Mouse (Mus musculus) liver, embryonic 14.5 days (tissue): Measurements from ENCODE around the gene Etv4. TPM values are rescaled to one million over a fixed set of nuclear protein-coding genes. Genes with fewer than 3 reads are reported as not detected.

Experiments used
- ATAC-seq: fragments of 200-750 bp; cut with Nextera tagmentation; 2 replicates; pipeline ENCODE4 v1.8.0; 2017; ENCODE audit warnings: moderate number of reproducible peaks, mild to moderate bottlenecking, moderate library complexity; ENCODE audit not compliant: insufficient read depth
- DNase-seq, 3 experiments: peaks; one replicate each; pipeline ENCODE4 v3.0.0-alpha.2; 2012 to 2013; ENCODE audit warnings: low read depth in 3 of 3, low spot score in 3 of 3
- H3K27ac ChIP-seq: fragments of 300-500 bp; sonication (generic); 2 replicates; pipeline ENCODE4 v1.5.1; 2014; ENCODE audit warnings: moderate library complexity, mild to moderate bottlenecking, control low read depth, inconsistent platforms
- H3K27me3 ChIP-seq: fragments of 300-500 bp; sonication (generic); 2 replicates; pipeline ENCODE4 v1.6.1; 2014; ENCODE audit warnings: mild to moderate bottlenecking, low read length, moderate library complexity; ENCODE audit not compliant: control insufficient read depth, insufficient read depth
- H3K36me3 ChIP-seq: fragments of 300-500 bp; sonication (generic); replicated peaks from 2 replicates; pipeline ENCODE4 v1.6.1; 2014; ENCODE audit warnings: low read depth; ENCODE audit not compliant: control insufficient read depth, insufficient read depth
- H3K4me1 ChIP-seq, 2 experiments: fragments of 200-500 bp in 1 of 2; fragments of 300-500 bp in 1 of 2; sonication (generic) in 1 of 2; replicated peaks; 2 replicates each; pipeline ENCODE4 v1.6.1; 2012 to 2014; ENCODE audit warnings: antibody characterized with exemption in 1 of 2, inconsistent platforms in 1 of 2, low read length in 1 of 2; ENCODE audit not compliant: control insufficient read depth in 2 of 2, insufficient read depth in 2 of 2
- H3K4me2 ChIP-seq: fragments of 300-500 bp; sonication (generic); 2 replicates; pipeline ENCODE4 v1.6.1; 2014; ENCODE audit warnings: low read depth, mild to moderate bottlenecking, control low read depth, moderate library complexity
- H3K4me3 ChIP-seq, 2 experiments: fragments of 200-500 bp in 1 of 2; fragments of 300-500 bp in 1 of 2; sonication (generic) in 1 of 2; 2 replicates each; pipeline ENCODE4 v1.5.1; 2012 to 2014; ENCODE audit warnings: low read depth in 2 of 2, low read length in 2 of 2, mild to moderate bottlenecking in 2 of 2, control low read depth in 1 of 2, inconsistent platforms in 1 of 2, moderate library complexity in 1 of 2; ENCODE audit not compliant: insufficient read depth in 1 of 2
- H3K9ac ChIP-seq: fragments of 300-500 bp; sonication (generic); replicated peaks from 2 replicates; pipeline ENCODE4 v1.6.1; 2014; ENCODE audit warnings: mild to moderate bottlenecking, control low read depth, moderate library complexity
- H3K9me3 ChIP-seq: fragments of 300-500 bp; sonication (generic); 2 replicates; pipeline ENCODE4 v1.6.1; 2016; ENCODE audit warnings: low read length, mixed read lengths; ENCODE audit not compliant: control insufficient read depth
- CTCF ChIP-seq: IDR thresholded peaks from 2 replicates; pipeline ENCODE4 v1.5.1; 2016; ENCODE audit warnings: antibody characterized with exemption, low read depth, control low read depth
- EP300 ChIP-seq: IDR thresholded peaks from 2 replicates; pipeline ENCODE4 v1.6.1; 2016; ENCODE audit warnings: antibody characterized with exemption, low read depth
- WGBS: fragments of 180-500 bp; shearing (Covaris S2); extraction: QIAGEN DNeasy Blood & Tissue Kit; methylation state at CpG from one replicate; pipeline ENCODE4 v1.1.7; 2014; ENCODE audit not compliant: insufficient replicate concordance; 5-methylcytosine and 5-hydroxymethylcytosine counted together
- polyA plus RNA-seq, 2 experiments: library from polyadenylated mRNA; depleted of rRNA in 1 of 2; stranded (reverse) in 1 of 2; unstranded in 1 of 2; fragments of >200 nt; fragmentation: Nextera tagmentation in 1 of 2; extraction: Ambion mirVana in 1 of 2; gene quantifications; 2 replicates each; pipeline versions ENCODE4 v1.2.1 to v1.2.3; 2012 to 2014

Etv4 gene
- 0.29 TPM in 2 replicates for polyA plus RNA-seq (2012; rRNA removed)
- polyA plus RNA-seq (2014; fragmentation: Nextera tagmentation; extraction: Ambion mirVana): 0.20 and 0.30 TPM in 2 replicates

- Histone ChIP-seq H3K27ac (no peak within 1 kb of the TSS), H3K36me3 (no peaks in the 10 kb centered on the region), H3K9me3 (no peaks in the 10 kb centered on the region), H3K27me3 (peaks cover 53% of the 10 kb centered on the region), H3K4me2 (peak within 1 kb of the TSS; percentile 56), H3K4me3 (peak within 1 kb of the TSS; percentile 40 to 50), H3K9ac (no peak within 1 kb of the TSS), H3K4me1 (peaks cover 0 to 2% of the 10 kb centered on the region in 2 experiments; a peak in 1 of 4 replicates)
- TF ChIP-seq CTCF (no peak), EP300 (no peak)
- peak; percentile 84 for ATAC-seq
- 1% methylated on average over 35 of the region's 35 CpGs for WGBS
- DNase-seq: peak; percentile 54 to 63 (median 54)
Measured at GRCm38 (mm10) chr11:101785143-101785851, at the start of gene Etv4. TSS of gene Etv4 (minus strand) at chr11:101785371.

- WGBS: 53% methylated on average over 7 of the region's 7 CpGs
- TF ChIP-seq CTCF (no peak), EP300 (no peak)
- ATAC-seq: no peak
- Histone ChIP-seq H3K27me3 (no peaks in the 10 kb centered on the region), H3K27ac (no peak overlapping the region), H3K4me2 (no peak overlapping the region), H3K9me3 (no peaks in the 10 kb centered on the region), H3K4me1 (no peaks in the 10 kb centered on the region), H3K9ac (no peak overlapping the region), H3K36me3 (no peaks in the 10 kb centered on the region), H3K4me3 (no peak overlapping the region)
- DNase-seq: no peak
Measured at GRCm38 (mm10) chr11:101832001-101832400, 46.8 kb upstream of the Etv4 start.

- H3K4me3 ChIP-seq: no peak overlapping the region
- no peak for DNase-seq
- H3K9ac ChIP-seq: no peak overlapping the region
- WGBS: 43% methylated on average over 8 of the region's 8 CpGs
- H3K27ac ChIP-seq: no peak overlapping the region
- no peaks in the 10 kb centered on the region for H3K9me3 ChIP-seq
- no peak overlapping the region for H3K4me2 ChIP-seq
- H3K4me1 ChIP-seq: no peaks in the 10 kb centered on the region
- no peak for ATAC-seq
- TF ChIP-seq EP300 (no peak), CTCF (no peak)
- no peaks in the 10 kb centered on the region for H3K36me3 ChIP-seq
- H3K27me3 ChIP-seq: no peaks in the 10 kb centered on the region
Measured at GRCm38 (mm10) chr11:101830616-101831015, 45.4 kb upstream of the Etv4 start.

GRCm38 (mm10) chr11:101830112-101830511 is 44.9 kb upstream of the Etv4 start:
- ATAC-seq (no peak), DNase-seq (no peak)
- Histone ChIP-seq H3K4me2 (no peak overlapping the region), H3K9ac (no peak overlapping the region), H3K36me3 (no peaks in the 10 kb centered on the region), H3K4me3 (no peak overlapping the region), H3K9me3 (no peaks in the 10 kb centered on the region), H3K27ac (no peak overlapping the region), H3K27me3 (no peaks in the 10 kb centered on the region), H3K4me1 (no peaks in the 10 kb centered on the region)
- WGBS: 34% methylated on average over 10 of the region's 10 CpGs
- TF ChIP-seq EP300 (no peak), CTCF (no peak)

GRCm38 (mm10) chr11:101828718-101829117 is 43.5 kb upstream of the Etv4 start:
- Histone ChIP-seq H3K9me3 (no peaks in the 10 kb centered on the region), H3K27me3 (no peaks in the 10 kb centered on the region), H3K4me1 (no peaks in the 10 kb centered on the region), H3K36me3 (no peaks in the 10 kb centered on the region), H3K4me2 (no peak overlapping the region), H3K9ac (no peak overlapping the region), H3K27ac (no peak overlapping the region), H3K4me3 (no peak overlapping the region)
- DNase-seq (no peak), ATAC-seq (no peak)
- no peak for TF ChIP-seq EP300
- TF ChIP-seq CTCF: no peak
- WGBS: 54% methylated on average over 4 of the region's 4 CpGs
